Mouse (Mus musculus): ENCODE measurements around the gene Pgrmc1. TPM values are rescaled to one million over a fixed set of nuclear protein-coding genes. Genes with fewer than 3 reads are reported as not detected.

Gene Pgrmc1
- polyA plus RNA-seq (2015; fragmentation: Nextera tagmentation; extraction: Ambion mirVana), result 69.9 and 105 TPM in 2 replicates

DNA sequence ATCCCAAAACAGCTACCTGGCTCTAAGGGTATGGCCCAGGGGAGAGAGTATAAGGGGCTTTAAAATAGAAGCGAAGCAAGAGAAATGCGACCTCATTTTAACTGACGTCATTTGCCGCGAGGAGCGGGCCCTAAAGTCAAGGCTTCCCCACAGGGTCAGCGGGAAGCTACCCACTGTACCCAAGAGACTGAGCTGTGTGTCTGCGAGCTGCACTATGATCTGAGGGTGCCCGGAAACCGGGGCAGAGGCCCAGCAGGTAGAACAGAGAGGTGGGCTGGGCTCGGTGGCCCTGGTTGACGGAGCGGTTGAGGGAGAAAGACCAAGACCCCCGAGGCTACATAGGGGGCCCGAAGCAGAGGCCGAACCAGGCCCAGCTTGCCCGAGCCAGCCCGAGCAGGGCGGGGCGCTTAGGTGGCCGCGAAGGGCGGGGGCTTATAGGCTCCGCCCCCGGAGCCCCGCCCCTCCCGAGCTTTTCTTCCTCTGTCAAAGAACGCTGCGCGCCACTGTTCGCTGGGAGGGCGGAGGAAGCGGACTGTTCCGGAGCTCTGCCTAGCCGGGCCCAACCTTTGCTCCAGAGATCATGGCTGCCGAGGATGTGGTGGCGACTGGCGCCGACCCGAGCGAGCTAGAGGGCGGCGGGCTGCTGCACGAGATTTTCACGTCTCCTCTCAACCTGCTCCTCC lies at the start of gene Pgrmc1:
Gene Pgrmc1, plus strand, starts transcription at position 500 of the 683 bp plus-strand sequence.

DNA sequence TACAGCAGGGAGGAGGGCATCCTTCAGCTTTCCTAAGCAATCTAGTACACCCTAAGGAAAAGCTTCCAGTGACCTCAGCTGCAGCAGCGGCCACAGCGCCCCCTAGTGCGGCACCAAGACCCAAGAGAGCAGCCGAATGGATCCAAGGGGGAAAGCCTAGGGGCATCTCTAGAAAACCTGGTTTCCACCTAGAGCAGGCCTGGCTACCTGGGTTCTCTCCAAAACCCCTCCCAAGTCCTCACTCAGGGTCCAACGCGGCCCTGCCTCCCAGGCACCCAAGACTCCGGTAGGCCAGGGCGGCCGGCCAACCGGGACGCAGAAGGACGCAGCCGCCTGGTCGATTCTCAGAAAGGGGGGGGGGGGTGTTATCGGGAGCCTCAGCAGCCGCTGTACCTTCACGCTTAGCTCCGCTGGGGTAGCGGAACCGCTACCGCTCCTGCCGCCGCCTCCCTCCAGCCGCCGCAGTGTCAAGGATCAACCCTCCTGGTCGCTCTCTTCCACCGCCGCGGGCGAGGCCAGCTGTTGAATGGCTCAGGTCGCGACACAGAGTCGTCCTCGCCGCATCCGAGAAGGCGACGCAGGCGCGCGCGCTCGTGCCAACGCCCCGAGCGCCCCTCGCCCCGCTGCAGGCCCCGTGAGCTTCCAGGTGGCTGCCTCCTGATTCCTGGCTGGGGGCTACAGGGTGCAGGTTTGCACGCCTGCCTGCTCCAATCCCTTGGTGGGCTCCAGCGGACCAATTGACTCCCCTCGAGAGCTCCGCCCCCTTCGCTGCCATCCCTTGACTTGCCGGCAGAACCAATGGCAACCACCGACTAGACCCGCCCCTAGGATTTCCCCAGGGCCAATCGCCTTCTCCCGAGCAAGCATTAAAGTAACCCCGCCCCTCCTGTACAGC lies 46.9 kb downstream of the Pgrmc1 start, which contains the start of gene Akap17b:
Gene Akap17b, minus strand, starts transcription at position 739 of the 895 bp plus-strand sequence.

Other genes starting within 250 kb of the Pgrmc1 start
- not detected in 2 replicates for gene Gm6268, start 196.9 kb upstream of the Pgrmc1 start, polyA plus RNA-seq (2015; fragmentation: Nextera tagmentation; extraction: Ambion mirVana)
- gene Gm14569, start 106.4 kb upstream of the Pgrmc1 start, polyA plus RNA-seq (2015; fragmentation: Nextera tagmentation; extraction: Ambion mirVana), result 0.19 TPM in 1 of 2 replicates, not detected in the other
- gene Akap17b, start 47.2 kb downstream of the Pgrmc1 start, polyA plus RNA-seq (2015; fragmentation: Nextera tagmentation; extraction: Ambion mirVana), result 0.83 and 0.85 TPM in 2 replicates
- gene Slc25a43, start 145.5 kb downstream of the Pgrmc1 start, polyA plus RNA-seq (2015; fragmentation: Nextera tagmentation; extraction: Ambion mirVana), result 0.79 and 0.84 TPM in 2 replicates
- gene Slc25a5, start 197.4 kb downstream of the Pgrmc1 start, polyA plus RNA-seq (2015; fragmentation: Nextera tagmentation; extraction: Ambion mirVana), result 681 and 708 TPM in 2 replicates

Data from skeletal muscle tissue, postnatal 0 days (tissue).